Mouse (Mus musculus) thymus, adult 2 months (tissue): ENCODE data around the gene Acss2.

Experiments
- CTCF ChIP-seq: fragments of 200-500 bp; IDR thresholded peaks from 2 replicates; pipeline ENCODE4 v1.5.1; 2012; ENCODE audit warnings: mild to moderate bottlenecking, control low read depth, low read length, moderate library complexity, borderline replicate concordance; ENCODE audit not compliant: control insufficient read depth, poor library complexity, insufficient read depth; ENCODE audit errors: extremely low read depth
- POLR2A ChIP-seq: fragments of 200-500 bp; IDR thresholded peaks from 2 replicates; pipeline ENCODE4 v1.6.1; 2012; ENCODE audit warnings: mild to moderate bottlenecking, low read length, control low read depth, moderate library complexity; ENCODE audit not compliant: control insufficient read depth, poor library complexity, insufficient read depth; ENCODE audit errors: extremely low read depth

DNA sequence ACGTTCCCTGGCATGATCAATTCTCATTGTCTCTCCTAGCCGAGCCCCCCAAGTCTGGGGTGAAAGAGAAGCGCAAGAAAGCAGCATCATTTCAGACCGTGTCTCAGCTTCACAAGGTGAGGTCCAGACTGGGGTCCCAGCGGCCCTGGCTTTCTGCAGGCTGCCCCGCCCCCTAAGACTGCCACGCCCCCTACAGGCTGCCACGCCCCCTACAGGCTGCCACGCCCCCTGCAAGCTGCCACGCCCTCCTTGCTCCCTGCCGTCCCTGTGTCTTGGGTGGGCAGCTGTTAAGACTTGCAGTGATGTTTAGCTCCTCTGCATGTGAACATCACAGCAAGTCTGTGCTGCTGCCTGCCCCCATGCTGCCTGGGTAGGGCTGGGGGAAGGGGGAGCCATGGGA lies 104.9 kb downstream of the Acss2 start:
- TF ChIP-seq POLR2A (no peak), CTCF (no peak)
